Mouse (Mus musculus) limb, embryonic 11.5 days (tissue): Measurements from ENCODE around the gene Pappa. TPM values are rescaled to one million over a fixed set of nuclear protein-coding genes. Genes with fewer than 3 reads are reported as not detected.

Experiments used
- ATAC-seq: fragments of 200-750 bp; cut with Nextera tagmentation; 2 replicates; pipeline ENCODE4 v1.8.0; 2017; ENCODE audit warnings: low read depth; ENCODE audit not compliant: insufficient number of reproducible peaks, low FRiP score, low TSS enrichment
- DNase-seq: peaks from one replicate; pipeline ENCODE4 v3.0.0-alpha.2; 2015; ENCODE audit warnings: low spot score
- H3K27ac ChIP-seq: fragments of 300-500 bp; sonication (generic); replicated peaks from 2 replicates; pipeline ENCODE4 v1.5.1; 2014; ENCODE audit warnings: low read depth, mild to moderate bottlenecking, low read length
- H3K27me3 ChIP-seq: fragments of 300-500 bp; sonication (generic); 2 replicates; pipeline ENCODE4 v1.6.1; 2014; ENCODE audit warnings: mild to moderate bottlenecking, low read length, mixed read lengths; ENCODE audit not compliant: control insufficient read depth, insufficient read depth
- H3K36me3 ChIP-seq: fragments of 300-500 bp; sonication (generic); 2 replicates; pipeline ENCODE4 v1.6.1; 2014; ENCODE audit warnings: mild to moderate bottlenecking, low read length, moderate library complexity, mixed read lengths; ENCODE audit not compliant: control insufficient read depth, insufficient read depth
- H3K4me1 ChIP-seq: fragments of 300-500 bp; sonication (generic); 2 replicates; pipeline ENCODE4 v1.6.1; 2014; ENCODE audit warnings: low read length, mixed read lengths; ENCODE audit not compliant: control insufficient read depth, insufficient read depth
- H3K4me2 ChIP-seq: fragments of 300-500 bp; sonication (generic); 2 replicates; pipeline ENCODE4 v1.6.1; 2014; ENCODE audit warnings: low read depth, mild to moderate bottlenecking, moderate library complexity; ENCODE audit not compliant: severe bottlenecking
- H3K4me3 ChIP-seq: fragments of 300-500 bp; sonication (generic); 2 replicates; pipeline ENCODE4 v1.5.1; 2014; ENCODE audit warnings: low read depth, low read length
- H3K9ac ChIP-seq: fragments of 300-500 bp; sonication (generic); 2 replicates; pipeline ENCODE4 v1.6.1; 2014; ENCODE audit warnings: mild to moderate bottlenecking, low read length
- H3K9me3 ChIP-seq: fragments of 300-500 bp; sonication (generic); 2 replicates; pipeline ENCODE4 v1.6.1; 2016; ENCODE audit warnings: low read length; ENCODE audit not compliant: control insufficient read depth
- WGBS: fragments of 180-500 bp; shearing (Covaris S2); extraction: QIAGEN DNeasy Blood & Tissue Kit; methylation state at CpG from one replicate; pipeline ENCODE4 v1.1.7; 2014; 5-methylcytosine and 5-hydroxymethylcytosine counted together
- polyA plus RNA-seq: library from polyadenylated mRNA; unstranded; fragments of >200 nt; fragmentation: Nextera tagmentation; extraction: Ambion mirVana; gene quantifications from 2 replicates; pipeline ENCODE4 v1.2.1, GENCODE M21; 2014

Pappa gene
- polyA plus RNA-seq, 1 experiment from 2014 or later, result 0.68 TPM

DNA sequence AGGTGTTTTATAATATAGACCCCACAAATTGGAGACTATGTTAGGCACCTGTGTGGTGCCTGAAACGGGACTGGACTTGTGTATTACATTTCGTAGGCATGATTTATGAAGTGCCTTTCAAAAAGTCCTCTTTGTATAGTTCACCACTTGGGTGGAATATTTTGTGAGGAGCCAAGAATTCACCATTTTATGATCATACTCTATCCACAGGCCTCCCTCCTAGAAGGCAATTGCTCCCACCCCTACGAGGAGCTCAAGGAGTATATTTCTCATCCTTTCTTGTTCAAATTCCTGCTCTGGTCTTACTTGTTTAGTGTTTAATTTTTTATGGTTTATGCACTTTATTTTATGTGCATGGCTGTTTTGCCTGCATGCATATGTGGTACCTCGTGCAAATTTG, 259.1 kb downstream of the Pappa start:
- WGBS, result 76% methylated on average over 4 of the region's 4 CpGs
- DNase-seq, result no peak
- no peak for ATAC-seq

DNA sequence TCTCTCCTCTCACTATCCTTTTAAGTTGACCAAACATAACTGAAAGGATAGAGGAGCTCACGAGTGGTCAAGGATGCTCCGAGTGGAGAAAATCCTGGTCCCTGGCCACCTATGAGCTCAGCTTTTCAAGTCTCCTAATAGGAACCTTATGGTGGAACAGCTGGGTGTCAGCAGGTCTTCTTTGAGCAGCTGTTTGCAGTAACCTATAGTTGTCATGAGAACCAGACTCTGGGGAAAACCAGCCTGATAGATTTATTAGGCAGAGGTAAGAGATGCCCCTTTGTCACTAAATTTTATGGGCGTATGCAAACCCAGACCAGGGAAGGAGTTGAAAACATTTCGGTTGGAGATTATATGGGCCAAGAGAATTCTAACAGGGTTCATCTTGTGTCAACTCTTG, 267.0 kb downstream of the Pappa start:
- Histone ChIP-seq H3K4me2 (no peak overlapping the region), H3K4me3 (no peak overlapping the region), H3K27ac (no peak overlapping the region), H3K4me1 (0 out of 2 replicates have a peak, but pooled peaks cover 3% of the 10 kb centered on the region), H3K27me3 (no peaks in the 10 kb centered on the region), H3K9ac (no peak overlapping the region), H3K36me3 (no peaks in the 10 kb centered on the region), H3K9me3 (no peaks in the 10 kb centered on the region)
- DNase-seq (no peak), ATAC-seq (no peak)
- 21% methylated on average over 4 of the region's 4 CpGs for WGBS

More for the DNA sequence above, 259.1 kb downstream of the Pappa start:
- H3K4me2 ChIP-seq, result no peak overlapping the region
- no peaks in the 10 kb centered on the region for H3K4me1 ChIP-seq
- no peaks in the 10 kb centered on the region for H3K36me3 ChIP-seq
- no peaks in the 10 kb centered on the region for H3K27me3 ChIP-seq
- H3K4me3 ChIP-seq, result no peak overlapping the region
- no peak overlapping the region for H3K27ac ChIP-seq
- H3K9ac ChIP-seq, result no peak overlapping the region
- no peaks in the 10 kb centered on the region for H3K9me3 ChIP-seq

DNA sequence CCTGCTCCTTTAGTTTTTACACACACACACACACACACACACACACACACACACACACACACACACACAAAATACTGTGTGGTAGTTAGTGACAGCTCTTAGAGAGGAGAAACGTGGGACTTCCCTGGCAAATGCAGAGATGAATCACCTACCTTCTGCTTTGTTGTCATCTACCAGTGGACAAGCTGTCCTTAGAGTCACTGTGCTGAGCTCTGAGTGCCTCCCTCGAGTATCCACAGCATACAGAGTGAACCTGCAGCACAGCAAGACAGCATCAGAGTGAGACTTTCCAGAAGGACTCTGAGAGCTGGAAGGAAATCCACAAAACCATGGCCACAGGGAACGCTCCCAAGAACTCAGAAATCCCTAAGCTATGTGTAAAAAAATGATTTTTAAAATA, 272.8 kb downstream of the Pappa start:
- Histone ChIP-seq H3K4me3 (no peak overlapping the region), H3K9ac (no peak overlapping the region), H3K9me3 (no peaks in the 10 kb centered on the region), H3K36me3 (no peaks in the 10 kb centered on the region), H3K4me2 (no peak overlapping the region), H3K4me1 (no peaks in the 10 kb centered on the region), H3K27me3 (no peaks in the 10 kb centered on the region), H3K27ac (no peak overlapping the region)
- DNase-seq, result no peak
- WGBS, result 73% methylated on average over 3 of the region's 3 CpGs
- ATAC-seq, result no peak

DNA sequence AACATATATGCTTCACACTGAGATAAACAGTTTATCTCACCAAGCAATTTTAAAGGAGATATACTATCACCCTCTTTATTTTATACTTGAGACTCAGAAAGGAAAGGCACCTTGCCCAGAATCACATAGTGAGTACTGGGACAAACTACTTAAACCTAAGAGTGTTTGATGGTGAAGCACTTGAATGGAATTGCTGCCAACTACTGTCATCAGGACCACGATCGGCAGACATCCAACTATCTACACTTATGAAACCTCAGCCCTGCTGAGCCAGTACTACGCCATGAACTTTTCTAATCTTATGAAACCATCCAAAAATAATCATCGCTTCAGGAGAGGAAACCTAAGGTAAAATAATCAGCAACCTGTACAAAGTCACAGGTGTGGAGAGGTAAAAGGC, 275.5 kb downstream of the Pappa start:
- H3K36me3 ChIP-seq, result no peaks in the 10 kb centered on the region
- DNase-seq (no peak), ATAC-seq (no peak)
- H3K27me3 ChIP-seq, result no peaks in the 10 kb centered on the region
- WGBS, result 93% methylated on average over 4 of the region's 4 CpGs
- H3K9ac ChIP-seq, result no peak overlapping the region
- peaks cover 7% of the 10 kb centered on the region; the same call in 1 of the 2 replicates for H3K4me1 ChIP-seq
- no peaks in the 10 kb centered on the region for H3K9me3 ChIP-seq
- H3K4me2 ChIP-seq, result no peak overlapping the region
- no peak overlapping the region for H3K4me3 ChIP-seq
- H3K27ac ChIP-seq, result no peak overlapping the region

DNA sequence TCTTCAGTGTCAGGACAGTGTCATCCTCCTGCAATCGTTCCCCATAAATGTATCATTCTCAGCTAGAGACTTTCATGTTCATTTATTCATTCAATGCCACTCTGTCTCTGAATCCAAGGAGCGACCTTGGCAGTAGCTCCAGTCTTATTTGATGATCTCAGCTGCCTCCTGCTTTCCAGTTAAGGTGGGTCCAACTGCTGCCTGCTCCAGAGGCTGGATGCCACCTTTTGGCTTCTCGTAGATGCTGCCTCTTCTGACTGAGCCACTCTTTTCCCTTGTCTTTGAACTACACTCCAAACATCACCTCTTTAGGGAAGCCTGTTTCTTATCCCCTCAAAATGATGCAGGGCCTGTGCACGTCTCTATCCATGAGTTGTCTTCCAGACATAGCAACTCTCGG, 278.3 kb downstream of the Pappa start:
- Histone ChIP-seq H3K36me3 (no peaks in the 10 kb centered on the region), H3K4me1 (peaks cover 7% of the 10 kb centered on the region; the same call in 1 of the 2 replicates), H3K9ac (no peak overlapping the region), H3K4me3 (no peak overlapping the region), H3K27ac (no peak overlapping the region), H3K27me3 (no peaks in the 10 kb centered on the region), H3K4me2 (no peak overlapping the region), H3K9me3 (no peaks in the 10 kb centered on the region)
- ATAC-seq, result no peak
- WGBS, result 76% methylated on average over 5 of the region's 5 CpGs
- no peak for DNase-seq

DNA sequence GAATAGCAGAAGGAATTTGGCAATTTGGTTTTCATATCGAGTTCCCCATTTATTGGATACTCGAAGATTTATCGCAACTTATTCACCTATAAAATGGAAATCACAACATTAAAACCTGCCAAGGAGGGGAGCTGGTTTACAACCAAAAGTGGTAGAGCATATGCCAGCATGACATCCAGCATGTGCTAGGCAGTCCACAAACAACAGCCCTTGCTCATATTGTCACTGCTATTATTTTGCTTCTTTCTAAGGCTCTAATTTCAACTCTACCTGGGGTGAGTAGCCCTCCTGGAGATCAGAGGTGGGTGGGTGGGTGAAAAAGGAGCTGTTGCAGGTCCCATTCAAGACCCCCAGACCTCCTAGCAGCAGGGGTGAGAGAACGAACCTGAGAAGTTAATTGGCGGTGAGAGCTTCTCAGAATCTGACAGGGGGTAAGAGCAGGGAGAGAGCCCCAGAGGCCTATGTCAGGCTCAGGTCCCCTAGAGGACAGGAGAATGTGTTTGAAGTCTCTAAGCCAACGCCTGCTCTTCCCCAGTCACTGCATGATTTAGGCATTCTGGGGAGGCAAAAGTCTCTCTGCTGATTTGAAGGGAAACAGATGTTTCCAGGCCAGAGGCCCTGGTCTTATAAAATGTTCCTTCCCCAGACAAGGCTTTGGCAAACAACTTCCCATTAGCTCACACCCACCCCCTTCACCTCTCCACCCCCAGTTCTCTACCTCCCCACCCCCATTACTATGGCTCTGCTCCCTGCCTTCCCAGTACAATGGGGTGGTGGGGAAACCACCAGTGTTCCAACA, 279.1 kb downstream of the Pappa start:
- Histone ChIP-seq H3K4me3 (no peak overlapping the region), H3K9ac (no peak overlapping the region)
- peak; percentile 85 for ATAC-seq

More for the DNA sequence above, 279.1 kb downstream of the Pappa start:
- Histone ChIP-seq H3K27ac (no peak overlapping the region), H3K36me3 (no peaks in the 10 kb centered on the region), H3K9me3 (no peaks in the 10 kb centered on the region), H3K27me3 (no peaks in the 10 kb centered on the region), H3K4me2 (no peak overlapping the region), H3K4me1 (peaks cover 7% of the 10 kb centered on the region; the same call in 1 of the 2 replicates)
- peak; percentile 58 for DNase-seq
- WGBS, result 40% methylated on average over 6 of the region's 6 CpGs
